Mouse (Mus musculus) frontal cortex, postnatal 36 days (tissue): Measurements from ENCODE around the gene Pitx3.
"Not testable (repeated sequence)": the region's sequence is repeated elsewhere in the genome, so short reads cannot be mapped to it uniquely, and the experiment has no call there.

Experiments
- DNase-seq, 2 experiments: peaks; one replicate each; pipeline ENCODE4 v3.0.0; 2022; ENCODE audit warnings: low spot score in 2 of 2

The Pitx3 gene

GRCm38 (mm10) chr19:46147511-46148371 is at the start of gene Pitx3:
Pitx3 (minus strand) TSS chr19:46148326.
- no peak for DNase-seq

GRCm38 (mm10) chr19:46187203-46187602 is 39.1 kb upstream of the Pitx3 start:
- DNase-seq: no peak

GRCm38 (mm10) chr19:46186611-46187010 is 38.5 kb upstream of the Pitx3 start:
- no peak for DNase-seq

GRCm38 (mm10) chr19:46182241-46182640 is 34.1 kb upstream of the Pitx3 start:
- DNase-seq: no peak

- DNase-seq: no peak
Observed at GRCm38 (mm10) chr19:46180274-46180673, 32.1 kb upstream of the Pitx3 start.

GRCm38 (mm10) chr19:46177046-46177445 is 28.9 kb upstream of the Pitx3 start:
- DNase-seq: no peak

GRCm38 (mm10) chr19:46175173-46175572 is 27.0 kb upstream of the Pitx3 start:
- DNase-seq: no peak

- DNase-seq: no peak
Observed at GRCm38 (mm10) chr19:46172541-46172940, 24.4 kb upstream of the Pitx3 start.

GRCm38 (mm10) chr19:46169913-46170312 is 21.8 kb upstream of the Pitx3 start:
- DNase-seq: no peak

- no peak for DNase-seq
Observed at GRCm38 (mm10) chr19:46169396-46169795, 21.3 kb upstream of the Pitx3 start.

- DNase-seq: not testable (repeated sequence)
Observed at GRCm38 (mm10) chr19:46167169-46167568, 19.0 kb upstream of the Pitx3 start.

- DNase-seq: no peak
Observed at GRCm38 (mm10) chr19:46165950-46166349, 17.8 kb upstream of the Pitx3 start.

- DNase-seq: peak; percentile 93 to 98
Observed at GRCm38 (mm10) chr19:46152127-46152803, 4.1 kb upstream of the Pitx3 start, which contains the start of gene Gbf1. Gbf1 (plus strand) TSS chr19:46152509.

GRCm38 (mm10) chr19:46149091-46149490 is 965 bp upstream of the Pitx3 start:
- no peak for DNase-seq

- peak; percentile 24 to 35 for DNase-seq
Observed at GRCm38 (mm10) chr19:46148372-46148760, 240 bp upstream of the Pitx3 start.

GRCm38 (mm10) chr19:46141091-46141490 is 7.0 kb downstream of the Pitx3 start:
- DNase-seq: no peak

GRCm38 (mm10) chr19:46140324-46140723 is 7.8 kb downstream of the Pitx3 start:
- DNase-seq: no peak

- DNase-seq: peak; percentile 36 to 65
Observed at GRCm38 (mm10) chr19:46136639-46137580, 11.2 kb downstream of the Pitx3 start.

- DNase-seq: peak in 1 of 2 experiments; percentile 30
Observed at GRCm38 (mm10) chr19:46135789-46136638, 12.1 kb downstream of the Pitx3 start.

GRCm38 (mm10) chr19:46135297-46135696 is 12.8 kb downstream of the Pitx3 start:
- DNase-seq: peak; percentile 89 to 94

GRCm38 (mm10) chr19:46132577-46132976 is 15.5 kb downstream of the Pitx3 start:
- DNase-seq: no peak
